Mouse (Mus musculus) left cerebral cortex, adult 8-10 months (tissue): ENCODE data around the gene Uhrf1. TPM values are rescaled to one million over a fixed set of nuclear protein-coding genes. Genes with fewer than 3 reads are reported as not detected.
"Not testable (repeated sequence)": the region's sequence is repeated elsewhere in the genome, so short reads cannot be mapped to it uniquely, and the experiment has no call there.

Experiments used
- DNase-seq, 2 experiments: peaks; one replicate each; pipeline ENCODE4 v3.0.0; 2022; ENCODE audit warnings: low spot score in 2 of 2
- total RNA-seq, 4 experiments: library from RNA; stranded (reverse); gene quantifications; 2 replicates each; pipeline ENCODE4 v1.2.4; 2022

The Uhrf1 gene
- total RNA-seq, result 1 to 10 TPM in 2 of 4 experiments, under 1 TPM in 2; 0.80 to 1.8 (median 1.3) TPM

- DNase-seq, result no peak
Observed at GRCm38 (mm10) chr17:56303160-56303846, at the start of gene Uhrf1. Uhrf1 (plus strand) TSS chr17:56303321.

DNA sequence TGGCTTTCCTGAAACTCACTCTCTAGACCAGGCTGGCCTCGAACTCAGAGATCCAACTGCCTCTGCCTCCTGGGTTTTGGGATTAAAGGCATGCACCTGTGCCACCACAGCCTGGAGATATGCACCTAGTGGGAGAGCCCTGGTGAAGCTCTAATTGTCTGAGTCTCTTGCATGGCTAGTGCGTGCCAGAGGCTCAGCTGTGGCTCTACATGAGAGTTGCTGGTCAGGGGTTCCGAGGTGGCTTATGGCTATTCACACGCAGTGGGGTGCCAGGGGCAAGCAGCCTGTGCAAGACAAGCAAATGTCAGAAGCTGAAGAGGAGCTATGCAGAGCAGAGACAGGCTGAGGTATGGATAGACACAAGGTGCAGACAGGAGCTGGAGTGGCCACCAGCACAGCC, 48.4 kb upstream of the Uhrf1 start:
- DNase-seq, result no peak

DNA sequence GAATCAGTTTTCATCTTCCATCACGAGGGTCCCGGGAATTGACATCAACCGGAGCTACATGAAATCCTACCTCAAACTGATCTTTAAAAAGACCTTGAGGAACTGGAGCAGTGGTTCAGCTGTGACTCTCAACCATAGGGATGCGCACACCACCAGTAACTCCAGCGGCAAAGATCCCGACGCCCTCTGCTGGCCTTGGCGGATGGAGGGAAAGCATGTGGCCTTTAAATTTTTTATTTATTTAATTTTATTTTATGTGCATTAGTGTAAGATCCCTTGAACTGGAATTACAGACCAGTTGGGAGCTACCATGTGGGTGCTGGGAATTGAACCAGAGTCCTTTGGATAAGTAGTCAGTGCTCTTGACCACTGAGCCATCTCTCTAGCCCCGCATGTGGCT, 47.7 kb upstream of the Uhrf1 start:
- DNase-seq, result no peak

DNA sequence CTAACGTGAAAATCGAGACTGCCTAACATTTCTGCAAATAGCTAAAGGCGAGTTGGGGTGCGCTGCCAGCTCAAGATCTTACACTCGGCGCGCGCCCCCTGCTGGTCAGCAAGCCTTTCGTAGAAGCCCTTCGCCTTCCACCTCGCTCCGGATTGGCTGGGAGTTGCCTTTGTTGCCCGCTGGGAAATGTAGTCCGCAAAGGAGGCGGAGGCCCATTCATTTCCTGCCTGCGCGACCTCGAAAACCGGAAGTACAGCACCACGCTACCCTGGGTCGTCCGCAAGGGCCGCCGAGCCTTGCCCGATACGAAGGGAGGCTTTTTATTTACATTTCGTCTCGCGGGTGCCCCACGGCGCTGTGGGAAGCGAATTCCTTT, 47.3 kb upstream of the Uhrf1 start:
- DNase-seq, result peak; percentile 97

DNA sequence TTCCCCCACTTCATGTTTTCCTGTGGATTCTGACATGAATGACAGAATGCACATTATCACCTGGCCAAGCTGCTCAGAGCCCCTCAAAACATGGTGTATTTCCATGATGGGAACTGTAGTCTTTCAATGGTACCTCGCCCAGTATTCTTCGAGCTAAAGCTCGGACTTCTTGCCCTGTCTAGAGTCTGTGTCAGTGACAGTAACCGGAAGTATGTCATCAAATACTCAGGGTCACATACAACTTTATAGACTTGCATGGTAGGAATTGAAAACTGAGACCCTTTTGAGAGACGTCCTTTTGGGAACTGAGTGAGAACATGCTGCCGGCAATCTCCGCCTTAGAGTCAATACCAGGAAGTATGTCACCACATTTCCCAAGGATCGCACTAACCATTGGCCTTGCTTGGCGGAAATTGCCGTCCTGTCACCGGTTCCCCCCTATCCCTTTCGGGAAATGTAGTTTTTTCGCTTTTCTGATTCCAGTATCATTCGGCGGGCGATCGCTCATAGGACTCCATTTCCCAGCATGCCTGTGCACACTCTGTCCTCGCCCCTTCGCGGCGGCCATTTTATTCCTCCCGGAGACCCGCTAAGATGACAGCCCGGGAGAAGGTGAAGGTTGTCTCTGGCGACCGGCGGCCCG, 46.8 kb upstream of the Uhrf1 start, which contains the start of gene Fem1a:
Gene Fem1a (plus strand): TSS at position 572 of the 643 bp plus-strand sequence.
- DNase-seq, result peak; percentile 86 to 97

DNA sequence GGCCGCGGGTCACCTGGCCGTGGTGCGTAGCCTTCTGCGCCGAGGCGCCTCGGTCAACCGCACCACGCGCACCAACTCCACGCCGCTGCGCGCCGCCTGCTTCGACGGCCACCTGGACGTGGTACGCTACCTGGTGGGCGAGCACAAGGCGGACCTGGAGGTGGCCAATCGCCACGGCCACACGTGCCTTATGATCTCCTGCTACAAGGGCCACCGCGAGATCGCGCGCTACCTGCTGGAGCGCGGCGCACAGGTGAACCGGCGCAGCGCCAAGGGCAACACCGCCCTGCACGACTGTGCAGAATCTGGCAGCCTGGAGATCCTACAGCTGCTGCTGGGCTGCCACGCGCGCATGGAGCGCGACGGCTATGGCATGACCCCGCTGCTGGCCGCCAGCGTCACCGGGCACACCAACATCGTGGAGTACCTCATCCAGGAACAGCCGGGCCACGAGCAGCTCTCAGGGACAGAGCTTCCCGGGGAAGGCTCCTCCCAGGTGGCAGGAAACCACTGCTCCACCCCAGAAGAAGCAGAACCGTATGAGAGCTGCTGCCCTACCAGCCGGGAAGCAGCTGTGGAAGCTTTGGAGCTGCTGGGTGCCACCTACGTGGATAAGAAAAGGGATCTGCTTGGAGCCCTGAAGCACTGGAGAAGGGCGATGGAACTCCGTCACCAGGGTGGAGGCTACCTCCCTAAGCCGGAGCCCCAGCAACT, 45.8 kb upstream of the Uhrf1 start:
- DNase-seq, result no peak

DNA sequence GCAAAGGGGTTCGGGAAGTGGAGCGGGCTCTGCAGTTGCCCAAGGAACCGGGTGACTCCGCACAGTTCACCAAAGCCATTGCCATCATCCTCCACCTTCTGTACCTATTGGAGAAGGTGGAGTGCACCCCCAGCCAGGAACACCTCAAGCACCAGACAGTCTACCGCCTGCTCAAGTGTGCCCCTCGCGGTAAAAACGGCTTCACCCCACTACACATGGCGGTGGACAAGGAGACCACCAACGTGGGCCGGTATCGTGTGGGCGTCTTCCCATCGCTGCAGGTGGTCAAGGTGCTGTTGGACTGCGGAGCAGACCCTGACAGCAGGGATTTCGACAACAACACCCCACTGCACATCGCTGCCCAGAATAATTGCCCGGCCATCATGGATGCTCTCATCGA, 44.9 kb upstream of the Uhrf1 start:
- DNase-seq, result not testable (repeated sequence)

- not testable (repeated sequence) for DNase-seq
Observed at GRCm38 (mm10) chr17:56258812-56259211, 44.3 kb upstream of the Uhrf1 start.

DNA sequence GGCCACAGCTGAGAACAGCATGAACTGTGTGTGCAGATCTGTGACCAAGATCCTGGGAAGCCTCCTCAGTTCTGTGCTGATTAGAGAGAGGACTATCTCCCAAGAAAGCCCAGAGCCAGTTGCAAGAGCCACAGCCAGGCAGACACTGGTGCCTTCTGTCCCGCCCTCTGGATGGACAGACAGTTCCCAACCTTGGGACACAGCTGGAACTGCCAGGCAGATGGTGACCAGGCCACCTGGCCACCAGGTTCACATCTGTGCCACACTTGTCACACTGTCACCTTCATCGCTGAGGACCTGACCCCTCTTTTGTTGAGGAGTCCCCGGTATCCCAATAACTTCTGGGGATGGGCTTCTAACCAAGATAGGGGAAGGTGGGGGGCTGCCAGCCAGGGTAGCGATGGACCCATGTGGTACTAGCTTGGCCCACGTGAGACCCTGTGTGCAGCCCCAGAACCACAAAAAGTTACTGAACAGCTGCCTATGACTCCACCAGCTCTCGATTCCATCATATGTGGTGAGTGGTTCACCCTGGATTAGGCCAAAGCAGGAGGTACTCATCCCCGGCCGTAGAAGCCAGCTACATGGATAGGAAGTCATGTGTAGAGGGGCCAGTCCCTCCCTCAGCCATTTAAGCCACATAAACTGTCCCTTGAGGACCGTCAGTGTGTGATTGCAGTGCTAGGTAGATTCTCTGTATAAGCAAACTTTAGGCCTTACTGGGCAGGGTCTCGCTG, 43.7 kb upstream of the Uhrf1 start:
- DNase-seq, result no peak

GRCm38 (mm10) chr17:56261166-56261565, 42.0 kb upstream of the Uhrf1 start:
- DNase-seq, result no peak

- DNase-seq, result no peak
Observed at GRCm38 (mm10) chr17:56262645-56263094, 40.5 kb upstream of the Uhrf1 start.

DNA sequence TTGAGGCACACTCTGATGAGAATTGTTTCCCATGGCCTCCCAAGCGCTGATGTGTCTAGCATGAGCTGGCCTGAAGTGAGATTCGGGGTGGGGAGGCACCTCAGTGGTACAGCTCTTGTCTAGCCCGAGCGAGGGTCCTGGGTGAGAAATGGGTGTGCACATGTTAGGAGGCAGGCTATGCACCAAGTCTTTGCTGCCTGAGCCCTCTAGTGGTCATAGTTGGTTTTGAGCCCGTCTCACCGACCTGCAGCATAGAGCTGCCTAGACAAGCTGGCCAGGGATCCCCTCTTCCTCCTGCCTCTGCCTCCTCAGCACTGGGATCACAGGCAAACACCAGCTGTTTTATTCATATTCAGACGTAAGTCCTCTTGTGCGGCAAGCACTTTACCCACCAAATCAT, 39.1 kb upstream of the Uhrf1 start:
- peak in 1 of 2 experiments; percentile 60 for DNase-seq

DNA sequence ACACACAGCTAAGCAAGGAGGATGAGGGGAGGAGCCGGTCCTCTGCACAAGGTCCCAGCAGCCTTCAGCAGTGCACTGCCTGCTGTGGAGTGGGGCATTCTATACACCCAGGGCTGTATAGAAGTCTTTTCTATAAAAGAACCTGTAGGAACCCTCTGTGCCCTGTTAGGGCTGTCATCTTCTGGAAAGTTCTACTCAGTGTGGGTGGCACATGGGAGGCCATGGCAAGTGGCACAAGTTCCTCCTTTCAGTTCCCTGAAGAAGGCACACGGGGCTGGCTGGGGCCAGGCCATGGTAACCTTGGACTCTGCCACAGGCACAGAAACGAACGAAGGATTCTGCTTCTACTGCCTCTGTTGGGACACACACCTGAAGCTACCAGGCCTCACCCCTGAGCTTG, 38.1 kb upstream of the Uhrf1 start:
- no peak for DNase-seq

DNA sequence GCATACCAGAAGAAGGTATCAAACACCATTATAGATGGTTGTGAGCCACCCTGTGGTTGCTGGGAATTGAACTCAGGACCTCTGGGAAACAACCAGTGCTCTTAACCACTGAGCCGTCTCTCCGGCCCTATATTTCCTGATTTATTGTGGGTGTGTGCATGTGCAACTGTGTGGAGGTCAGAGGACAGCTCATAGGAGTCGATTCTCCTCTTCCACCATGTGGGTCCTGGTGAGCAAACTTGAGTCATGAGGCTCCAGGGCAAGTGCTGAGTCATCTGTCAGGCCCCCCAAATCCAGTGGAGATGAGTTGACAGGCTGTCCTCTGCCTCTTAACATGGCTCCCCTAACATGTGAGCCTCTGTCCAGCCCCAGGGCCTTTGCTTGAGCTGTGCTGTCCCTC, 37.3 kb upstream of the Uhrf1 start:
- no peak for DNase-seq

DNA sequence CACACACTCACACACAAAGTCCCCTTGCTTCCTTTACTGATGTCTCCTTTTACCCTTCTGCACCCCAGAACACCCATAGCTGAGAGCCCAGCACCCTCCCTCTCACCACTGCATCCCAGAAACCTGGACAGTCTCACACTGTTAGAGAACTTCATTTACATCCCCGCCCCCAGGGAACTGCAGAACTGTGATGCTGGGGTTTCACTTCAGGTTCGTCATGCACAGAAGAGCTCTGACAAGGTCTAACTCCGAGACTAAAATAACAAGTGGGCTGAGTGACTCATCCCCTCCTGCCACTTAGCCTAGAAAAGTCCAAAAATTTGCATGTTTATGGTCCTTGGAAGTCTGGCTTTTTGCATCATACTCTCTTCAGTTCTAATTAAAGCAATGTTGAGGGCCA, 36.9 kb upstream of the Uhrf1 start:
- peak in 1 of 2 experiments; percentile 90 for DNase-seq

DNA sequence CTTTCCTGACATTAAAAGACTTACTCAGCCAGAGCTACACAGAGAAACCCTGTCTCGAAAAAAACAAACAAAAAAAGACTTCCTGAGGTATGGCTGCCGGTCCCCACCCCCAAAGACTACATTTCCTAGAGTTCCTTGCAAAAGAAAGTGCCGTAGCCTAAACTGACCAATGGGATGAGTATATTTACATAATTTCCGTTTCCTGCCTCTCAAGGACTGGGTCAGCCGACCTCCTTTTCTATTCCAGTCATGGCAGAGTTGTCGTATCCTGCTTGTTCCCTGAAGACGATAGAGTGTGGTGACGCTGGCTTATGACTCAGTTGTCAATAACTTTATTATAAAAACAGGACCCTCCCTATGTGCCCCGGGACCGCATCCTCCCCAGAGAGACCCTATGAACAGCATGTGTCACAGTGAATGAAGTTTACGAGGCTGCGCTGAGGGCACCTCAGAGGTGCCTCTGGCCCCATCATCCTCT, 33.9 kb upstream of the Uhrf1 start:
- DNase-seq, result peak in 1 of 2 experiments; percentile 73

DNA sequence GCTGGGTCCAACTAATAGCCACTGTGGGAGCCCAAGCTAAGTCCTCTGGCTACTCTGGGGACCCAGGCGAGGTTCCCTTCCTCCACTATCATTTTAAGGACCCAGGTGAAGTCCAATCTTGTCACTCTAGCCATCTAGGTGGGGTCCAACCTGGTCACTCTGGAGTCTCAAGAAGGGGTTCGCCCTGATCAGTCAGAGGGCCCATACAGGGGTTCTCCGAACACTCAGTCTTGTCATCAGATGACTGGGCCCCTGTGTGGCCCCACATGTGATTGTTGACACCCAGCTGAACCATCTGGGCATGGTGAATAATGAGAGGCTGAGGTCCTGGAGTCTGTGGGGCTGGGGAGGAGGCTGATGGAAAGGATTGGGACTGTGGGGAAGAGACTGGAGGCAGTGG, 33.4 kb upstream of the Uhrf1 start:
- no peak for DNase-seq

GRCm38 (mm10) chr17:56271609-56272253, 31.4 kb upstream of the Uhrf1 start:
- DNase-seq, result no peak

DNA sequence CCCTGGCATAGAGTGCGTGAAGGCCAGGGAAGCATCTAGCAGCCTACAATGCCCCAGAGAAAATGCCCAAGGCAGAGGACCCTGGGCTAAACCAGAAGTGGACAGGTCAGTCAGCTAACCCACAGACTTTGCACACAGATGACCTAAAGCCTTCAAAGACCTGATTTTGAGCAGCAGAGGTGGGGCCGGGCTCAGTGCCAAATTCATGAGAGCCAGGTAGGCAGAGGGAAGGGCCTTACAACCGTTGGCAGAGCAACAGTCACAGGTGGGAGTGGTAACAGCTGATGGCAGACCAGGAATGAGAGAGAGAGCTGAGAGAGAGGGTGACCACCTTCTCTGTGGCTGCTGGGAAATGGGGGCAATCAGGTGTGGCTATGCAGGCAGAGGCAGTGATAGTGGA, 30.5 kb upstream of the Uhrf1 start:
- no peak for DNase-seq

DNA sequence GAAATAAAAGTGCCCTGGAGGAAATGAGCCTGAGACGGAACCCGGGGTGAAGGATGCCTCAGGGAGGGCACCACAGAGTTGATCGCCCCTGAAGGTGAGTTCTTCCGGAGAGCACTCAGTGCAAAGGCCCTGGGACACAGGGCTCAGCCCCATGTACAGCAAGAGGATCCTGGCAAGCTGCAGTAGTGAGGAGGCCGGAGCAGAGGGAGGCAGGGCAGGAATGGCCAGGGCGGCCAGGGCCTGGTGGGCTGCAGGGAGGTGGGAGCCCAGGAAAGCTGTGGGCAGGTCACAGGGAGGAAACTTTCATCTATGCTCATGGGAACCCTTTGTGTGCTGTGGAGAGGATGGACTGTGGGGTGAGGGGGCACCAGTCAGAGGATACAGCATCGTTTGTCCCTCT, 29.6 kb upstream of the Uhrf1 start:
- DNase-seq, result no peak

DNA sequence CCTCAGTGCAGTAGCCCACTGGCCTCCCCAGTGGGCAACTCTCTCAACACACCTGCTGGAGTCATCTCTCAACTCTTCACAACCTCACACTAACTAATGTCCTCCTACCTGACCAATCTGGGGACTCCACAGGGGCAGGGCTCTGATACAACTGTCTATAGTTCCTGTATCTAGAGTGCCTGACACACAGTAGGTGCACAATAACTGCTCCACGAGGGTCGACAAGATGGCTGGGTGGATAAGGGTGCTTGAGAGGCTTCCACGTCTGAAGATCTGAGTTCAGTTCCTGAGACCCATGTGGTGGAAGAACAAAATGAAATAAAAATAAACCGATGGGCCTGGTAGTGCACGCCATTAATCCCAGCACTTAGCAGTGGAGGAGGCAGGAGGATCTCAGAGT, 29.1 kb upstream of the Uhrf1 start:
- no peak for DNase-seq
